Mouse (Mus musculus) forebrain, embryonic 14.5 days (tissue): ENCODE measurements at regions not wholly inside any gene's neighbourhood (a gene's known extent, or its start where the extent isn't known, plus 50 kb on each side); places are given as distances from the start of the nearest gene placed in this dataset.
"Not testable (repeated sequence)": the region's sequence is repeated elsewhere in the genome, so short reads cannot be mapped to it uniquely, and the experiment has no call there.

Experiments
- ATAC-seq: fragments of 200-750 bp; cut with Nextera tagmentation; 2 replicates; pipeline ENCODE4 v1.8.0; 2017; ENCODE audit warnings: mild to moderate bottlenecking, moderate library complexity
- DNase-seq: peaks from one replicate; pipeline ENCODE4 v3.0.0-alpha.2; 2015; ENCODE audit warnings: low spot score
- H3K27ac ChIP-seq: fragments of 300-500 bp; sonication (generic); 2 replicates; pipeline ENCODE4 v1.5.1; 2014; ENCODE audit warnings: low read depth, mild to moderate bottlenecking, control low read depth, low read length, moderate library complexity
- H3K27me3 ChIP-seq: fragments of 300-500 bp; sonication (generic); replicated peaks from 2 replicates; pipeline ENCODE4 v1.6.1; 2014; ENCODE audit warnings: low read length, control low read depth, mixed read lengths; ENCODE audit not compliant: control insufficient read depth, insufficient read depth
- H3K36me3 ChIP-seq: fragments of 300-500 bp; sonication (generic); 2 replicates; pipeline ENCODE4 v1.6.1; 2014; ENCODE audit warnings: low read length, control low read depth; ENCODE audit not compliant: control insufficient read depth, insufficient read depth
- H3K4me1 ChIP-seq: fragments of 300-500 bp; sonication (generic); 2 replicates; pipeline ENCODE4 v1.6.1; 2014; ENCODE audit warnings: antibody characterized with exemption, low read length, control low read depth; ENCODE audit not compliant: control insufficient read depth, insufficient read depth
- H3K4me2 ChIP-seq: fragments of 300-500 bp; sonication (generic); 2 replicates; pipeline ENCODE4 v1.6.1; 2014; ENCODE audit warnings: mild to moderate bottlenecking, control low read depth, low read length
- H3K4me3 ChIP-seq: fragments of 300-500 bp; sonication (generic); 2 replicates; pipeline ENCODE4 v1.5.1; 2014; ENCODE audit warnings: low read depth, low read length, control low read depth
- H3K9ac ChIP-seq: fragments of 300-500 bp; sonication (generic); 2 replicates; pipeline ENCODE4 v1.6.1; 2014; ENCODE audit warnings: mild to moderate bottlenecking, low read length, control low read depth, moderate library complexity
- H3K9me3 ChIP-seq: fragments of 300-500 bp; sonication (generic); replicated peaks from 2 replicates; pipeline ENCODE4 v1.6.1; 2016; ENCODE audit warnings: low read length, control low read depth, mixed read lengths; ENCODE audit not compliant: control insufficient read depth
- WGBS: fragments of 180-500 bp; shearing (Covaris S2); extraction: QIAGEN DNeasy Blood & Tissue Kit; methylation state at CpG from one replicate; pipeline ENCODE4 v1.1.7; 2014; 5-methylcytosine and 5-hydroxymethylcytosine counted together

DNA sequence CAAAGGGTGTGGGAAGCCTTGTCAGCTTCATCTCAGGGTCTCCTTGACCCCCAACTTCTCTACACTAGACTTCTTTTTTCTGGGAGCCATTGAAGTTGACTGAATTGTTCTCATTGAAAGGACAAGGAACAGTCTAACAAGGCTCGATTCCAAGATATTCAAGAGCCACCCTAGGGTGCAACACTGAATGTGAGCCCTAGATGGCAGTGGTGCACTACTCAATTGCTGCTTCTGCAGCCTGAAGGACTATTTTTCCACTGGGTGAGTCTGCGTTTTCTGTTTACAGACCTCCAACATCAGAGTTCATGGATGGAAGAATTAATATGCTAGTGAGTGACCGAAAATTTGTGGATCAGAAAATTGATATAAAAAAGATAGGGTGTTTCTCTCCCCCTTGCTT lies 161.5 kb downstream of the Hpcal1 start:
- not testable (repeated sequence) for ATAC-seq, H3K9ac ChIP-seq
- peak; percentile 18 for DNase-seq

DNA sequence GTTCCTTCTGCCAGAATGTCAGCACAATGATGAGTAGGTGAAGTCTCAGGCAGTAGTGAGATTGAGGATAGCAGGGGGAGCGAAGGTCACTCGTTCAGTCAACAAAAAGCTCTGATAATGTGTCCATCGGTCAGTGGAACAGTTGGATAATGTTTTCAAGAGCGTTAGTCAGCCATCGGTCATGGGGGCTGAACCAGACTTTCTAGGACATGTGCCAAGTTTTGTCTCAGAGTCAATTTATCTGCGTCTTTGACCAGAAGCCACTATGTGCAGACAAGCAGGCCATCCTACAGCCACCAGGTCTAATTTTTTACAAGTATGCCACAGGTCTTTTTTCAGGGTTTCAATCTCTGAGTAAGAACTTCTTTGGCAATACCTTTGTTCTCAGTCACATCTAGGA lies 181.8 kb downstream of the Hpcal1 start:
- not testable (repeated sequence) for H3K27ac ChIP-seq, H3K9ac ChIP-seq, DNase-seq, H3K9me3 ChIP-seq, H3K4me1 ChIP-seq, H3K4me3 ChIP-seq, H3K4me2 ChIP-seq, H3K27me3 ChIP-seq, H3K36me3 ChIP-seq, ATAC-seq
- 93% methylated on average over 6 of the region's 6 CpGs for WGBS

More for the DNA sequence above, 161.5 kb downstream of the Hpcal1 start:
- not testable (repeated sequence) for H3K36me3 ChIP-seq, H3K4me2 ChIP-seq, H3K9me3 ChIP-seq, H3K27me3 ChIP-seq, H3K27ac ChIP-seq, H3K4me3 ChIP-seq, H3K4me1 ChIP-seq
- WGBS, result 62% methylated on average over 3 of the region's 3 CpGs

DNA sequence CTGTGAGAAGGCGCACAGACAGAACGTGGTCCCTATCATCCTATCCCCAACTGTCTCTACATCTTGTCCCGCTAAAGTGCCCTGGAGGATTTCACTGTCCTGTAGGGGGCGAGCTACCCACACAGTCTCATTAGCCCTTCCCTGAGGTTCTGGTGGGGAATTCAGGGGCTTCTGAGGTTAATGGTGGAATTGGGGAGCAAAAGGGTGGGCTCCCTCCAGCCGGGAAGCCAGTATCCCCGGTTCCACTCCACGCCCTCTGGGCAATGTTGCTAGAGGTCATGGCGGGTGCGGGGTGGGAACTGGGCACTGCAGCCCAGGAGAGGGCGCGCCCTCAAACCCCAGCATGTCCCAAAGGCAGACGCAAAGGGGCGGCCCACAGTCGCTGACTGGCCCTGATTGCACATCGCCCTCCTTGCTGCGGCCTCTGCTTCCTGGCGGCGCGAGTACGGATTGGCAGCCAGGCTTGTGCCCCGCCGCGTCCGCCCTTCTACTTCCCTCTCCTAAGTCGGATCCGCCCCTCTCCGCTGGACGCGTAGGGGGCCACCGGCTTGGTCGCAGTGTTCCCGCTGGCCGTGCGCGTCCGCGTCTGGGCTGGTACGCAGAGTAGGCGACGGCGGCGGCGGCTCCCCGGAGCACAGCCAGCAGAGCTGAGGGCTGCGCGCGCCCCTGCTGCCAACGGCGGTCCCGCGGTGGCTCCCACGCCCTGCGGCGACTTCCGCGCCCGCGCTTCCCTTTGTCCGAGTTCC lies 190.9 kb downstream of the Hpcal1 start:
- Histone ChIP-seq H3K4me2 (peak overlapping the region; percentile 54), H3K36me3 (no peaks in the 10 kb centered on the region), H3K27ac (peak overlapping the region; percentile 75), H3K9me3 (no peaks in the 10 kb centered on the region), H3K9ac (peak overlapping the region; percentile 87), H3K27me3 (no peaks in the 10 kb centered on the region), H3K4me1 (no peaks in the 10 kb centered on the region), H3K4me3 (peak overlapping the region; percentile 71)
- under 1% methylated on average over 57 of the region's 59 CpGs for WGBS
- DNase-seq, result peak; percentile 88
- ATAC-seq, result peak; percentile 100

DNA sequence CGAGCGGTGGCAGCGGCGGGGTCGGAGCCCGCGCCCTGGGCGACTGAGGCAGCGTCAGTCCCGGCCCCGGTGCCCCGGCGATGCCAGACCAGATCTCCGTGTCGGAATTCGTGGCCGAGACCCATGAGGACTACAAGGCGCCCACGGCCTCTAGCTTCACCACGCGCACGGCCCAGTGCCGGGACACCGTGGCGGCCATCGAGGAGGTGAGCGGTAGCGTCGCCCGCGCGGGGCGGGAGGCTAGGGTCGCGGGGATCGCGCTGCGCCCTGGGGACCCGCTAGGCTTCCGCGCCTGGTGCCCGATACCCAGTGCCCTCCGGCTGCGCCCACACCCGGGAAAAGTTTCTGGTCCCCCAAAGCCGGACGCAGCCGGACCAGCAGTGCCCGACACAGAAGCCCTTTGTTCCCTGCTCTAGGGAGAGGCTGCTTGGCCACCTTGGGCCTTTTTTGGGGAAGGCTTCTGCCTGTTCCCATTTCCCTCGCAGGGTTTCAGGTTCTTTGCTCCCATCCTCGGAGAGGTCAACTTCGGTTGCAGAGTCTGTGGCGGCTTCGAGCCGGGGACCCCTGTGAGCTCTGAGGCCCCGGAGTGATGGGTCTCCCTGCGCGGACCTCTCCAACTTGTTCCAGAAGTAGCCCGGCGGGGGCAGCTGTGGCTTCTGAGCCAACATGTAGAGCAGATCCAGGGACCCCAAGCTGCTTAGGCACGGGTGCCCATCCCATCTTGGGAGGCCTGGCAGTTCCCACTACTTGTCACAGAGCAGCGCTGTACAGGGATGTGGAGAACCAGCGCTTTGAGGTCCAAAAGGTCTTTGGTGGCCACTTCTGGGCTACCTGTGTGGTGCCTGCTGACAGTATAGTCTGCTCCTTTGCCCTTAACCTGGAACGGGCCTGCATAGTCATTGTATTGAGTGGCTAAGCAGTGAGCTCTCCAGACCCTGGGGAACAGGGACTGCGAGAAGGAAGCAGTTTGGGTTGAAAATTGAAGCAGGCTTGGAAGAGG lies 191.8 kb downstream of the Hpcal1 start:
- H3K4me1 ChIP-seq, H3K9me3 ChIP-seq, H3K27me3 ChIP-seq, ATAC-seq, H3K36me3 ChIP-seq: not testable (repeated sequence)
- DNase-seq, result peak; percentile 3
- Histone ChIP-seq H3K4me3 (peak overlapping the region; percentile 71), H3K4me2 (peak overlapping the region; percentile 54), H3K9ac (peak overlapping the region; percentile 87), H3K27ac (peak overlapping the region; percentile 75)
- WGBS, result 2% methylated on average over 60 of the region's 65 CpGs

DNA sequence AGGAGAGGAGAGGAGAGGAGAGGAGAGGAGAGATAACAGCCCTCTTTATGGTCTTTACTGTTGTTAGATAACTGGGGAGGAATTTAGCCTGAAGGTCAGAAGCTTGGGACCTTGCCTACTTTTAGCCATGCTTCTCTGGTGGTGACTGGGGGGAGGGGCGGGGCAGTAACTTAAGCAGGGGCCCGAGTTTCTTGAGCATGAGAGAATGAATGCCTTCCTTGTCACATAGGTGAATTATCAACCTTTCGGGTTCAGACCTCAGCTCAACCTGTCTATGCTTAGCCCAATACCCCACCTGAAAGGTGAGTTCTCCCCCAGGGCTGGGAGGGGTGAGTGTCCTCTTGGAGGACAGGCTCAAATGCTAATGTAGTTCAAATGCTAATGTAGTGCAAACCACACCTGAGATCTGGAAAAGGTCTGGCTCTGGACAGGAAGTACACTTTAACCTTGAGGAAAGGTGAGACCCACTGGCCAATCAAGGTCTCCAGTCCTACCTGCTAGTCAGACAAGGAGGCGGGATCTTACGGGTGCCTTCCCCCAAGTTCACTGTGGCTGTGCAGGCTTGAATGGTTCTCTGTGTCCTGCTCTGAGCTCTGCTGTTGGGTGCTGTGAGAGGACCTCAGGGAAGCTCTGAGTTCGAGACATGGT lies 201.1 kb downstream of the Hpcal1 start:
- H3K9me3 ChIP-seq, result peaks cover 18% of the 10 kb centered on the region
- H3K4me3 ChIP-seq, H3K36me3 ChIP-seq, ATAC-seq, H3K27ac ChIP-seq, DNase-seq, H3K4me1 ChIP-seq, H3K27me3 ChIP-seq, H3K4me2 ChIP-seq, H3K9ac ChIP-seq: not testable (repeated sequence)
- 94% methylated on average over 6 of the region's 6 CpGs for WGBS

DNA sequence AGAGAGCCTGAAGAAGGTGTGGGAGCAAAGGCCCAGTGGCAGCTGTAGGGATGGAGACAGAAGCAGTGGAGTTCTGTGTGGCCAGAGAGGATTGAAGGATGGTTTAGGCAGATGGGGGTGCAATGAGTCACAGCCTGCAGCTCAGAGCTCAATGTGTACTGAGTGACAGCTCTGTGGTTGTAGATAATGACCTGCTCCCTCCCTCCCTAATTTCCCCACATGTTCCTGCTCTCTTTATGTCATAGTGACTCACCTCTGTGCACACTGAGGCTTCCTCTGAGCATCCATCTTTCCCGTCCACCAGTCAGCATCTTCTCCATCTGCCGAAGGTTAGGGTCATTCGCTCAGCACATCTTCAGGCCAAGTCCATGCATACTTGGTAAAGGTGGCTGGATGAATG lies 222.4 kb downstream of the Hpcal1 start:
- H3K4me3 ChIP-seq, ATAC-seq, H3K4me2 ChIP-seq, H3K27ac ChIP-seq, H3K27me3 ChIP-seq, H3K4me1 ChIP-seq, DNase-seq, H3K36me3 ChIP-seq, H3K9ac ChIP-seq, H3K9me3 ChIP-seq: not testable (repeated sequence)
- 97% methylated on average over 3 of the region's 3 CpGs for WGBS
